Mouse (Mus musculus): Measurements from ENCODE around the gene Vmn1r118.
"Not testable (repeated sequence)": the region's sequence is repeated elsewhere in the genome, so short reads cannot be mapped to it uniquely, and the experiment has no call there.

The Vmn1r118 gene

DNA sequence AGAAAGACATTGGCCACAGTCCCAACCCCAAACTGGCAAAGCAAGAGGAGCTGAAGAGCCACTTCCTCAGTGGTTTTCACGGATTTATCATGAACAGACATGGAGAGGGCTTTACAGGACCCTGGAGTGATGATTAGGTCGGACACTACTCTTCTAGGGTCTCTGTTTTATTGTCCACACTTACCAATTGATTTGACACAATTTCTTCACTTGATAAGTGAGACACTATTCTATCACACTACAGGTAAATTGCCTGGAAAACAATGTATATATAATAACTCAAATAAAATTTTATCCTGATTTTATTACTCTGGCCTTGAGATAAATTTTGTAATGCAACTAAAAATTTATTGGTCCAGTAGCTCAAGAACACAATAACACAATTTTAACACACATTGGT is at the start of gene Vmn1r118:
TSS of gene Vmn1r118 (minus strand) at position 101 of the 400 bp plus-strand sequence.
- DNase-seq: not testable (repeated sequence)

DNA sequence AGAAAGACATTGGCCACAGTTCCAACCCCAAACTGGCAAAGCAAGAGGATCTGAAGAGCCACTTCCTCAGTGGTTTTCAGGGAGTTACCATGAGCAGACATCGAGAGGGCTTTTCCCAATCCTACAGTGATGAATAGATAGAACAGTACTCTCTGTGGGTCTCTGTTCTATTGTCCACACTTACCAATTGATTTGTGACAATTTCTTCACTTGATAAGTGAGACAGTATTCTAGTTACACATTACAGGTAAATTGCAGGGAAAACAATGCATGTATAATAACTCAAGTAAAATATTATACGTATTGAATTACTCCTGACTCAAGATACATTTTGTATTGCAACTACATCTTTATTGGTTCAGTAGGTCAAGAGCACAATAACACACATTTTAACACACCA is 28.1 kb downstream of the Vmn1r118 start, which contains the start of gene Vmn1r117:
TSS of gene Vmn1r117 (minus strand) at position 101 of the 400 bp plus-strand sequence.
- DNase-seq: not testable (repeated sequence)

DNA sequence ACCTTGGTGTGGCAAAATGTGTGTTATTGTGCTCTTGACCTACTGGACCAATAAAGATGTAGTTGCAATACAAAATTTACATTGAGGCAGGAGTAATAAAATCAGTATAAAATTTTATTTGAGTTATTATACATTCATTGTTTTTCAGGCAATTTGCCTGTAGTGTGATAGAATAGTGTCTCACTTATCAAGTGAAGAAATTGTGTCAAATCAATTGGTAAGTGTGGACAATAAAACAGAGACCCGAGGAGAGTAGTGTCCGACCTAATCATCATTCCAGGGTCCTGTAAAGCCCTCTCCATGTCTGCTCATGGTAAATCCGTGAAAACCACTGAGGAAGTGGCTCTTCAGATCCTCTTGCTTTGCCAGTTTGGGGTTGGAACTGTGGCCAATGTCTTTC is 40.2 kb downstream of the Vmn1r118 start, which contains the start of gene Vmn1r116:
TSS of gene Vmn1r116 (plus strand) at position 301 of the 400 bp plus-strand sequence.
- not testable (repeated sequence) for DNase-seq

Measured in lung, postnatal 10 days (tissue).